Mouse (Mus musculus): ENCODE data around the gene Rasal3.

Rasal3 gene

DNA sequence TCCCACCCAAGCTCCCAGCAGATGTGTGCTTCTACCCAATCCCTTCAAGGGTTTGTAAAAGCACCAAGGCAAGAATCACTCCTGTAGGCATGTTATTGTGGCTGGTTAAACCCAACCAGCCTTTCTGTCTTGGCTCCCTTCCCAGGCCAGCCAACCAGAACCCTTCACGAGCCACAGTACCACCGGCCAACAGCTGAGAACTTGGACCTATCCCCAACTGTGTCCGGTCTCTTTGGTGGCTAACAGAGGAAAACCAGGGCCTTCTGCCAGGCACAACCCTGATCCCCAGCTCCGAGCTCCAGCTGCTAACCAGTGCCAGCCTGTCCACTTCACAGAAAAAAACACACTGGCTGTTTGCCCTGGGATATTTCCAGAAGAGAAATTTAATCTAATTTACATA, 49.7 kb downstream of the Rasal3 start:
- DNase-seq = peak; percentile 96

DNA sequence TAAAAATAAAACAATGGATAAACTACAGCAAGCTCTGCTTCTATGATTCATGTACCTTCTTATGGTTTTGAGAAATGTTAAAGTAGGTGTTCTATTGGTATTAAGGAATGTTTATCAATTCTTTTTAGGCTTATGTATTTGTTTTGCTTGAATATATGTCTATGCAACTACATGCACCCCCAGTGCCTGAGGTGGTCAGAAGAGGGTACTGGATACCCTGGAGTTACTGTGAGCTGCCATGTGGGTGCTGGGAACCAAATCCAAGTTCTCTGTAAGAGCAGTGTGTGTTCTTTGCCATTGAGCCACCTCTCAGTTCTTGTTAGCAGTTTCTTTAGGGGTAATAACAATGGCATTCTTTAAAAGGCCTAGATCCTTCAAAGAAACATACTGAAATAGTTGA, 51.7 kb downstream of the Rasal3 start:
- DNase-seq = no peak

DNA sequence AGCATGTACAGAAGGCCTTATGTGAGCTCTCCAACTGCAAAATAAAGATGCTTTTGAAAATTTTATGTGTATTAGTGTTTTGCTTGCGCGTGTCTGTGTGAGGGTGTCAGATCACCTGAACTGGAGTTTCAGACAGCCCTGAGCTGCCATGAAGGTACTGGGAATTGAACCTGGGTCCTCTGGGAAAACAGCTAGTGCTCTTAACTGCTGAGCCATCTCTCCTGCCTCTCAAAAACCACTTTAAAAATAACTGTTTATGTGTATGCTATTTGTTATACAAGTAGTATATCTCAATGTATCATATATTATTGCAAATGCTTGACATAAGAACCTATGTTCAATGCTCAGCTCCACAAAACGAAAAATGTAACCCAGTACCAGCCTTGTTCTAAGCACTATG, 52.1 kb downstream of the Rasal3 start:
- DNase-seq = no peak

- peak; percentile 99 for DNase-seq
Measured at GRCm38 (mm10) chr17:32350382-32350983, 52.9 kb downstream of the Rasal3 start, which contains the start of gene Akap8l. Akap8l (minus strand) TSS chr17:32350607.

DNA sequence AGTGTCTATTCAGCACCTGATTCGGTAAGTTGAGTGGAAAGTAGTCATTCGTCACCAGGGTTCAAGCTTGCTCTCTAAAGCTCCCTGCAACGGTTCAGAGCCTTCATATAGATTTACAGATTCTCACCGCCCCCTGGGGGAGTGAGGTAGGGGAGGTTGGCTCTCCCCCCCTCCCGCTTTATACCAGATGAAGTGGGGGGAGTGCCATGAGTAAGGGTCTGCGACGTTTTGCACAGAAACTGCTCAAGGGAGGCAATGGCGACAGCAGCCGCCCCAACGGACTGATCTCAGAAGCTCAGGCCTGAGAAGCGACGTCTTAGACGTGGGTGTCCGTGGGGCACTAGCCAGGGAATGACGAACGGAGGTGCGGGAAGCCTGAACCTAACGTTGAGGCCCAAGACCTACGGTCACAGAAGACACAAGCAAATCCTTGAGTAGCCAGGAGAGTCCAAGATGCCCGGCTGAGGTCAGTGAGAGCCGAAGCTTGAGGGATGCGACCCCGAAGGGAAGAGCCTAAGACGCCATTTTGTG, 53.5 kb downstream of the Rasal3 start:
- DNase-seq = peak; percentile 35

DNA sequence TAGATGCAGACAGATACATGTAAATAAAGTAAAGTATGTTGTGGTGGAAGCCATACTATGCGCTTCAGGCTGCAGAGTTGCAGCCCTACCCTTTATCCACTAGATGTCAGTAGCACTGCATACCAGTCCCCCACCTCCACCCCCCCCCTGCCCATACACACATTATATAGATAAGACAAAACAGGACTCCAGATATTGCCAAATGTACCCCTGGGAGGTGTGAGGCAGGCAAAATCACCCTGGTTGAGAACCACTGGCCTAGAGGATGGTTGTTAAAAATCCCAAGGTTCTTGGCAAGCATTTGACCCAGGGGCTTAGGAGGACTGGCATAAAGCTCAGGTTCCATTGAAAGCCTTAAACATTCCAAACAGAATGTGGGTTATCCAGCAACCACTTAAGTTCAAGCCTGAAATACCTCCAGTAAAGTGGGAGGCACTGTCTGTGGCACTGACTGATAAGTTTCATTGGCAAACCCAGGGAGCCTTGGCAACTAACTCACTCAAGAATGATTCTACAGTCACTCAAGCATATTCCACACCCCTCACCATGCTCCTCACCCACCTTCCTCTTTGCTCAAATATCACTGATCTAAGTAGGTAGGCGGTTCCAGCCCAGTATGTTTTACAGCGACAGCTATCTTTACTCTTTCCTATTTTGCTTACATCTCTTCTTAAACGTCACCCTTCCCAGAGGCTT, 54.2 kb downstream of the Rasal3 start:
- DNase-seq = no peak

GRCm38 (mm10) chr17:32348406-32348805, 55.0 kb downstream of the Rasal3 start:
- no peak for DNase-seq

GRCm38 (mm10) chr17:32341102-32341501, 62.3 kb downstream of the Rasal3 start:
- DNase-seq = no peak
